In genomic region chr15:84231721-84232561, GRCm38 (mm10) we compare ENCODE assay signal across 8 mouse cellular contexts. TPM values are rescaled to one million over a fixed set of nuclear protein-coding genes. Genes with fewer than 3 reads are reported as not detected.
DNase-seq lines count a peak whose midpoint lies in the region; ATAC-seq lines count a peak whose summit lies in the region.

Gene Parvb (plus strand): TSS chr15:84232043.

- H3K9me3 ChIP-seq in forebrain, embryonic 15.5 days: no peaks in the 10 kb centered on the region
- no peaks in the 10 kb centered on the region for H3K9me3 ChIP-seq in neural tube, embryonic 15.5 days (replicated peaks)

- H3K9ac ChIP-seq in forebrain, embryonic 15.5 days (replicated peaks): peak within 1 kb of the TSS; percentile 55
- H3K9ac ChIP-seq in neural tube, embryonic 15.5 days (replicated peaks): peak within 1 kb of the TSS; percentile 54

- intact Hi-C loops in heart, postnatal 14 days (cut with DNase I): no loop called here

- no peaks in the 10 kb centered on the region for H3K27me3 ChIP-seq in forebrain, embryonic 15.5 days
- H3K27me3 ChIP-seq in neural tube, embryonic 15.5 days (replicated peaks): no peaks in the 10 kb centered on the region; the same call in 1 of the 2 replicates

- H3K4me1 ChIP-seq in forebrain, embryonic 15.5 days: peaks cover 35% of the 10 kb centered on the region
- peaks cover 47% of the 10 kb centered on the region for H3K4me1 ChIP-seq in neural tube, embryonic 15.5 days

- peak within 1 kb of the TSS; percentile 44 for H3K4me3 ChIP-seq in forebrain, embryonic 15.5 days
- H3K4me3 ChIP-seq in neural tube, embryonic 15.5 days (replicated peaks): peak within 1 kb of the TSS; percentile 44

- H3K4me2 ChIP-seq in forebrain, embryonic 15.5 days (replicated peaks): peak within 1 kb of the TSS; percentile 97
- peak within 1 kb of the TSS; percentile 94 for H3K4me2 ChIP-seq in neural tube, embryonic 15.5 days

- ATAC-seq in forebrain, embryonic 15.5 days (replicated peaks): peak; percentile 45
- ATAC-seq in neural tube, embryonic 15.5 days (ENCODE audit: low FRiP score): peak; percentile 33

- peak within 1 kb of the TSS; percentile 66 for H3K27ac ChIP-seq in forebrain, embryonic 15.5 days (replicated peaks)
- peak within 1 kb of the TSS; percentile 60 for H3K27ac ChIP-seq in neural tube, embryonic 15.5 days (replicated peaks)

- WGBS in forebrain, embryonic 15.5 days: 1% methylated on average over 53 of the region's 53 CpGs
- 1% methylated on average over 51 of the region's 53 CpGs for WGBS in neural tube, embryonic 15.5 days

- peak; percentile 68 for DNase-seq in Muller cell, postnatal 12 days (ENCODE audit: inconsistent ontology term)
- DNase-seq in cerebellum, adult 11-12 months: peak; percentile 71
- DNase-seq in heart, postnatal 14 days: peak; percentile 71 to 76
- DNase-seq in layer of hippocampus, adult 18-20 months (ENCODE audit: low spot score in 2 of 2): peak in 1 of 2 experiments; percentile 48
- peak; percentile 63 to 70 for DNase-seq in lung, adult 18-20 months
- DNase-seq in thymus, postnatal 10 days (ENCODE audit: low spot score in 2 of 2): no peak

- no peaks in the 10 kb centered on the region for H3K36me3 ChIP-seq in forebrain, embryonic 15.5 days
- H3K36me3 ChIP-seq in neural tube, embryonic 15.5 days: no peaks in the 10 kb centered on the region

RNA-seq across cellular contexts. Expression of gene Parvb, which starts in this region (rescaled TPM):
- 2.8 and 3.8 TPM in 2 replicates for polyA plus RNA-seq in forebrain, embryonic 15.5 days (2015; fragmentation: Nextera tagmentation; extraction: Ambion mirVana)
- 100 to 1,000 TPM; 149 to 151 TPM for total RNA-seq in heart, postnatal 14 days (2021)
- 10 to 100 TPM; 28.8 to 29.5 TPM for total RNA-seq in layer of hippocampus, adult 18-20 months (2021)
- 4.8 and 7.2 TPM in 2 replicates for polyA plus RNA-seq in neural tube, embryonic 15.5 days (2015; fragmentation: Nextera tagmentation; extraction: Ambion mirVana)

Comparison
In these comparisons a context has a peak if more than half of its experiments do, and no peak if none do; other contexts are left out.
1. RNA of gene Parvb (total RNA-seq): 149 to 151 TPM in heart, postnatal 14 days; 28.8 to 29.5 TPM in layer of hippocampus, adult 18-20 months; every median in the first group is over 4 times any median in the second.
2. DNase-seq: peak in Muller cell, postnatal 12 days (single experiment), cerebellum, adult 11-12 months (single experiment), heart, postnatal 14 days (2 of 2) and lung, adult 18-20 months (2 of 2); none in thymus, postnatal 10 days (0 of 2).